Mouse (Mus musculus) heart, adult 2 months (tissue): Measurements from ENCODE around the gene Clca4a.

Experiments
- CTCF ChIP-seq: fragments of 200-600 bp; IDR thresholded peaks from 2 replicates; pipeline ENCODE4 v1.8.1; 2022; ENCODE audit warnings: antibody characterized with exemption, mild to moderate bottlenecking, moderate library complexity
- EP300 ChIP-seq: fragments of 200-500 bp; IDR thresholded peaks from 2 replicates; pipeline ENCODE4 v1.6.1; 2011; ENCODE audit warnings: low read depth, low read length, control low read depth; ENCODE audit not compliant: insufficient read depth

- TF ChIP-seq EP300 (no peak), CTCF (no peak)
Observed at GRCm38 (mm10) chr3:144985890-144986289, 11.0 kb upstream of the Clca4a start.
